Mouse (Mus musculus) left cerebral cortex, postnatal 36 days (tissue): ENCODE results near the gene Srrd. TPM values are rescaled to one million over a fixed set of nuclear protein-coding genes. Genes with fewer than 3 reads are reported as not detected.
"Not testable (repeated sequence)": the region's sequence is repeated elsewhere in the genome, so short reads cannot be mapped to it uniquely, and the experiment has no call there.

ENCODE experiments used
- DNase-seq, 2 experiments: peaks; one replicate each; pipeline ENCODE4 v3.0.0; 2021 to 2022; ENCODE audit warnings: low spot score in 2 of 2, mixed read lengths in 1 of 2
- intact Hi-C: fragments of 180-260 bp; cut with DNase I; formaldehyde crosslinking; loops from one replicate; pipeline ENCODE4 v1.15.1; 2025
- total RNA-seq, 2 experiments: library from RNA; stranded (reverse); gene quantifications; 2 replicates each; pipeline ENCODE4 v1.2.3; 2021

Srrd gene
- total RNA-seq, 2 experiments from 2014 or later: 26.5 to 29.7 TPM

DNA sequence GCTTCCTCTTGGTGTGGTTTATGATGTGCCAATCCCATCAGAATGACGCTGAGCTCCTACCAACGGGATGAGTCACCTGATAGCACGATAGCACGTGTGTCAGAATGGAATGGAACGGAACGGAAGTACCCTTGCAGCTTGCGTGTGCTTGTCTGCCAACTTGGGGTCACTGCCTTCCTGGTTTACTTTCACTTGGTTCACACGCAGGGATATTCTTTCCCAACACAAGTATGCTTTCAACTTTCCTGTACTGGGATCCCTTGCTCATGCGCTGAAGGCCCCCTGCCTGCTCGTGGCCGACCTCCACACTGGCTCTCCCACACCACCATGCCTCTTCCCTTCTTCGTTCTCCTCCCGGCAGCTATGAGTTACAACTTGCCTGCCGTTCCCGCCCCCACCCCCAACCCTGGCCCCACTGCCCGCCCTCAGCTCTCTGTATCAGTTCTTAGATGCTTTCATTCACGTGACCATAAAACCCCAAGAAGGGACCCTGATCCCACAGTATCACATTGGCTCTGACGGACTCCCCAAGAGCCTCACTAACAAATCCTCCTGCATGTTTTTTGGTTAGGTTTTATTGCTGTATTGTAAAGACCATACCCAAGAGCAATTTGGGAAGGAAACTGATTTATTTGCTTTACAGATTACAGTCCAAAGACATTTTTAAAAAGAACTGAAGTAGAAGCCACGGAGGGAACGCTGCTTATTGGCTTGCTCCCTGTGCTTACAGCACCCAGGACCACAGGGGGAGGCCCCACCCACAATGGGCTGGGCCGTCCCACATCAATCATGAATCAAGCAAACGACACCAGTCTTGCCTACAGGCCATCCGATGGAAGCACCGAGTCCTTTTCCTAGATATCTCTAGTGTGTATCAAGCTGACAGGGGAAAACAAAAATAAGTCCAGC lies 17.9 kb downstream of the Srrd start:
- DNase-seq: no peak
- intact Hi-C loops: loop anchor here (5.0 kb wide), 1 partner anchor 48 kb away; the partner anchor contains the start of gene Tpst2

DNA sequence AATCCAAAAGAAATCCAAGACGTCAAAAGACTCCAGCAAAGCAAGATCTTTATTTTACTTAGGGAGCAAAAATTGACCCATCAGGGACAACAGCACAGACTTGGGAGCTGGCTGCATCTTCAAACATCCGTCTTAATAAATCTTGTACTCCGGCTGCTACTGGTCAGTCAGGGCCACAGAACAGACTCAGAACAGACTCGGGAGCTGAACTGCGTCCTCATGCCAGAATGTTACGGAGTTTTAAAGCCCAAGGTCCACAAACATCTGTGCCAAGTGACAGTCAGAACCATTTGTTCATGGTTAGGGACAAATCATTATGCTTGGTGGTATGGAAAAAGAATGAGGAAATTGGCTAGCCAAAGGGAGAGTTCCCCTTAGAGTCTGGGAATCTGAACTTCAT lies 19.6 kb downstream of the Srrd start:
- intact Hi-C loops: loop anchor here (5.0 kb wide), 1 partner anchor 46 kb away; the partner anchor contains the start of gene Tpst2
- DNase-seq: no peak

DNA sequence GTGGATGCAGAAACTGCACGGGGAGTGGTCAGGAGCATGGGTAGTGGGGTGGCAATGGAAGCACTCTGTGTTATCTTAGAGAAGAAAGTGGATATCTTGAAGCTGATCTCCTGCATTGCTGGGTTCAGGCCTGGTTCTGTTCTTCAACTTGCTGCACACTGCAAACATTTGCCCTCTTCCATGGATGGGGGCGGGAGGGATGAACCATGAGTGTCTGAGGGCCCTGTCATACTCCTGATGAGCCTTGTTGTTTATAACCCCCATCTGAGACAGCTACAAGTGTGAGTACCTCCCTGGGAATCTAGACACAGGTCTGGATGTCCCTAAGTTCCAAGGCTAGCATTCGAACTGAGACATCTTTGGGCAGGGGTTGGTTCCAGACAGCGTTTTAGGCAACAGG lies 21.5 kb downstream of the Srrd start:
- intact Hi-C loops: loop anchor here (1.0 to 5.0 kb wide), 3 partner anchors 21 to 93 kb away; partner anchors contain the start of gene Tpst2
- no peak for DNase-seq

DNA sequence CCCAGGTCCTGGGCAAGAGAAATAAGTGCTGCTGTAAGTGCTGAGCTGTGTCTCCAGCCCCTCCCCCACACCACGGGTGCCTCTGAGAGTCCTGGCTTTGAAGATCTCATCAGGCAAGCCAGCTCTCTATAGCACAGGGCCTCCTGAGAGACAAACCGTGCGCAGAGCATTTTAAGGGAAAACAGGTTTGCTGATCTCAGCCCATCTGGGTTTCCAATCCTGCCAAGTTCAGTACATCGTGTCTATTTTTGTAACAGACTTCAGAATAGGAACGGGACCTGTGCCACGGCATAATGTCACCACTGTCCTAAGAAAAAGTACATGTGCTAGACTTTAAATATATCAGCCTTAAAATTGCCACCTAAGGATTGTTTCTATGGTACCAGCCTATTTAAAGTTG lies 21.9 kb downstream of the Srrd start:
- DNase-seq: peak; percentile 86 to 87
- intact Hi-C loops: loop anchor here (1.0 to 5.0 kb wide), 3 partner anchors 20 to 93 kb away; partner anchors contain the start of gene Tpst2

DNA sequence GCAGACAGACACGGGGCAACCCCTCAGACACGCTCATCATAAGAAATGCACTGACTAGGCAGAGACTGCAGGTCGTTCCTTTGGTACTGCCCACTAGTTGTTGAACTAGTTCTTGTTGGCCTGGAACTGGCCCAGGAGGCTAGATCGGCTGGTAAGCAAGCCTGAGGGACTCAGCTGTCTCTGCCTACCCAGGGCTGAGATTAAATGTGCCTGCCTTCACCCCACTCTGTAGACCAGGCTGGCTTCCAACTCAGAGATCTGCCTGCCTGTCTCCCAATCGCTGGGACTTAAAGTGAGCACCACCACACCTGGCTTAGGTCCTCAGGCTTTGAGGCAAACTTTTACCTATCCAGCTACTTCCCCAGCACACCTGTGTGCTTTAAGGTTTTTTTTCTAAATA lies 22.5 kb downstream of the Srrd start:
- DNase-seq: no peak
- intact Hi-C loops: loop anchor here (2.0 to 5.0 kb wide), 2 partner anchors 20 to 43 kb away; partner anchors contain the start of gene Tpst2

DNA sequence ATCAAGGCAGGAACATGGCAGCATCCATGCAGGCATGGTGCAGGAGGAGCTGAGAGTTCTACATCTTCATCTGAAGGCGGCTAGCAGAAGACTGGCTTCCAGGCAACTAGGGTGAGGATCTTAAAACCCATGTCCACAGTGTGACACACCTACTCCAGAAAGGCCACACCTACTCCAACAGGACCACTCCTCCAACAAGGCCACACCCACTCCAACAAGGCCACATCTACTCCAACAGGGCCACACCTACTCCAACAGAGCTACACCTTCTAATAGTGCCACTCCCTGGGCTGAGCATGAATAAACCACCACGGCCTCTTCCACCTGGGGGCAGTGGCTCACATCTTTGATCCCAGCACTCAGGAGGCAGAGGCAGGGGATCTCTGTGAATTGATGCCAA lies 23.5 kb downstream of the Srrd start:
- intact Hi-C loops, DNase-seq: not testable (repeated sequence)

DNA sequence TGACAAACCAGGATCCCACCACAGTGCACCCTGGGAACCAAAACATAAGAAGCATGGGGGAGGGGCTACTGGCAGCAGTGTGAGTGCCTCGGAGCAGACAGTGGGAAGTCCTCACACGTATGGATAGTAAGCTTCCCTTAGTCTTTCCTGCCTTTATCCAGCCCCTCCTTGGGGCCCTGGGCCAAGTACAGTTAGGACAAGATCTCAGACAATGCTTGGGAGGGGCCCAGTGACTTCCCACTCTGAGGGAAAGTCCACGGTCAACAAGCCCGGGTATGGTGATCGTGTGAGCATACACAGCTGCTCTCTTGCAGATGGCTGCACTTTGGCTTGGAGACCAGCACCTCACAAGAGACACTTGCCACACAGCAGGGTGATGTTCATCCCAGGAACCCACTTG lies 25.5 kb downstream of the Srrd start:
- intact Hi-C loops: no loop called here
- DNase-seq: no peak

DNA sequence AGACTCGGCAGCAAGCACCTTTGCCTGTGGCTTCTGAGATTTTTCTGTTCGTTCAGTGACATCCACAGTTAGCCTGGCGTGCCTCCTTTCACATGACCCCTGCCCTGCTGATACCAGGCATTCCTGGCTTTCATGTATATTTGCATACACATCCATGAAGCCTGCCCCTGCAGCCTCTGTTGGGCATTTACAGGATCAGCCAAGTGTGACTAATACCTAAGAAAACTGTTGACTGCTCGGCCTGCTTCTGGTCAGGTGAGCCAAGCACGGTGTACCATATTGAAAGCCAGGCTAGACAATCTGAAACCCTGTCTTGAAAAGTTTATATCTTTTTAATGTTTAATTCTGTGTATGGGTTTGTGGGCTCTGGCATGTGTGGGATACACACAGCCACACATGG lies 26.4 kb downstream of the Srrd start:
- intact Hi-C loops: no loop called here
- DNase-seq: no peak

DNA sequence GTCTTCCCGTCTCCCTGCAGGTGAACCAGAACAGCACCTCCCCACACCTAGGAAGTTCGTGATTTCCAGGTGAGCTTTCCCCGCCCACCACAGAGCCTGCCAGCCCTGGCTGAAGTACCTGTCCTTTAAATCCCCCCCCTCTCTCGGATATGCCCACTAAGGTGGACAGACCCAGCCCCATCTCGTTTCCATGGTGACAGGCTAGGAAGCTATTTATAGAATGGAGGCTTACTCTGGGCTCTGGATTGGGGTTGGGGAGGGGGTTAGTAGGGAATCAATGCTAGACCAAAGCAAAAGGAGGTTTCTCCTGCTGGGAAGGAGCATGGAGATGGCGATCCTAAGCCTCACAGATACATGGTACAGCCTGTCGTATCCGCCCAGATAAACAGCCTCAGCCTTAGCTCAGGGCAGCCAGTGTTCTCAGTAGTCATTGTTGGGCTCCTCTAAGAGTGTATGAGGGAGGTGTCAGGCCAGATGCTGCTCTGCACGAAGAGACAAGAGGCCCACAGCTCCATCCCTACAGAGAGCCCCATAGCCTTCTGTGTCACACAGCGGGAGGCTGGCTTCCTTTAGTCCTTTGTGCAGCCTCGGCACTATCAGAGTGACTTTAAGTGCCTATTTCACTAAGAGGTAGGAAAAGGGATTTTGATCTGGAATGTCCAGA lies 29.5 kb downstream of the Srrd start:
- DNase-seq: no peak
- intact Hi-C loops: no loop called here

DNA sequence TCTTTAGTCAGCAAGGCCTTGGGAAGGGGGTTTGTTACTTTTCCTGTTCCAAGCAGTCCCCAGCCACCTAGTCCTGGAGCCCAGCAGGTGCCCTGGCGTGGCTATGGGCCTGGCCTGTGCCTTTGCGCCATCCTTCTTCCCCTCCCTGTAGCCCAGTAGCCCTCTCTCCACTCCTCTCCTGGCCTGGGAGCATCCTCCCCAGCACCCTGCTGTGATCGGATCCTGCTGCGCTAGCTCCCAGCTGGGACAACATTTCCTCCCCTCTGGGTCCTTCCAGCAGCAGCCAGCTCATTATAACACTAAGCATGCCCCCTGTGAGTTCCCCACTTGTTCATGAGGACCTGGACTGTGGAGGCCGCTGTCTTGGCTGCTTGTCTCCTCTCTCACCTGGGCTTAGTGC lies 37.0 kb downstream of the Srrd start:
- intact Hi-C loops: no loop called here
- DNase-seq: no peak

DNA sequence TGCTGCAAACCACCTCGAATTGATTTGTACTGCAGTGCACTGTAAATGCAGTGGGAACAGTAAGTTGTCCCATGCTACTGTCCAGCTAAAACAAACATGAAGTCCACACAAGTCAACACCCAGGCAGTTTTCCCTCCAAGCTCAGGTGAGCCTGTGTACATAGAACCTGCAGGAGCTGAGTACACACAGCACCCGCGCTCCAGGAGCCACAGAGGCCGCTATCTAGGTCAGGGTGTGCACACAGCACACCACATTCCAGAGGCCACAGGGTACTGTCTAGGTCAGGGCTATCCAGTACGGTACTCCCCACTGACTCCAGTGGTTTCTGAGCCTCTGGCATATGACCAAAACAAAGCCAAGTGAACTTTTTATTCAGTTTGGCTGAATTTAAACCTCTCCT lies 40.5 kb downstream of the Srrd start:
- intact Hi-C loops: no loop called here

DNA sequence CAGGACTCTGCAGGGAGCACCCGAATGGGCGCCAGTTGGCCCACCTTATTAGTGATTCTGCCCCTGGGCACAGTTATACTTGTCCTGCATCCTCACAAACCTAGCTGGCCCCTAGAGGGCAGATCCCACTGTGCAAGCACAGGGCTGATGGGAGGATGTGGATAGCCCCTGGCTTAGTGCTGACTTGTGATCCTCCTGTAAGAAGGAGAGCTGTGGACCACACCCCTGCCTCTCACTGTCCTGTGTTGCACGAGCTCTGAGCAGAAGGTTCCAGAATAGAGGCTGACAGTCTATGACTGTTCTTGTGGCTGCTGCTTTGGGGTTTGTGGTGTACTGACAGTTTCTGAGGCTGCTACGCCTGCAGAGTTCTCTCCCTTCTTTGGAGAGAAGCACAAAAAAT lies 41.1 kb downstream of the Srrd start:
- no peak for DNase-seq
- intact Hi-C loops: loop anchor here (2.0 kb wide), 1 partner anchor 19 kb away; no protein-coding TSS in a partner anchor

More for the DNA sequence above, 40.5 kb downstream of the Srrd start:
- no peak for DNase-seq

DNA sequence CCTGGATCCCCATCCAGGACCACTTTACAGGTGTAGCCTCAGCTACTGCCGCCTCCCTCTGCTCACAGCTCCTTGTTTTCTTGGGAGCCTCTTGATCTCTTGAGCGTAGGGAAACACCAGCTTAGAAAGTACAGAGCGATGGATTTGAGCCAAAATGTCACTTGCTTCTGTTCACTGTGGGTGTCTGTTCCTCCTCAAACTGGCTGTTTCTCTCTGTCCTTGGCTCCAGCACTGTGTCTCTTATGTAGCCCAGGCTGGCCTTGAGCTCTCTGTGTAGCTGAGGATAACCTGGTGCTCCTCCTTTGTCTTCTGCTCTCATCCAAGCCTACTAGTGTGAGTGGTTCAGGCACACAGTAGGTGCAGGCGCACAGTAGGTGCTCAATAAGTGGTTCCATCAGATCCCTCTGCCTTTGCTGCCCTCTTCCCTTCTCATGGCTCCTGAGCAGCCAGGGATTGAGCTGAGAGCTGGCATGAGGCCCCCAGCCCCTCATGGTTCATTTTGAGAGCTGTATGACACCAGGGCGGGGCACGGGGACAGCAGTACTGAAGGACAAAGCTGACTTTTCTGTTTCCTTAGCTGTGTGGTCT lies 42.0 kb downstream of the Srrd start:
- intact Hi-C loops: loop anchor here (2.0 kb wide), 1 partner anchor 20 kb away; no protein-coding TSS in a partner anchor
- no peak for DNase-seq

DNA sequence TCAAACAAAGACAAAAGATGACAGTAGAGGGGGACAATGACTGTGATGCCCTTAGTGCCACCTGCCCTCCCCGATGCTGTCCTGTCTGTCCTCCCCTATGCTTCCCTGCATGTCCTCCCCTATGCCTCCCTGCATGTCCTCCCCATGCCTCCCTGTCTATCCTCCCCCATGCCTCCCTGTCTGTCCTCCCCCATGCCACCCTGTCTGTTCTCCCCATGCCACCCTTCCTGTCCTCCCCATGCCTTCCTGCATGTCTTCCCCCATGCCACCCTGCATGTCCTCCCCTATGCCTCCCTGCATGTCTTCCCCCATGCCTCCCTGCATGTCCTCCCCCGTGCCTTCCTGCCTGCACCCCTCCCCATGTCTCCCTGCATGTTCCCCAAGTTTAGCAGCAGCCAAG lies 42.7 kb downstream of the Srrd start:
- no peak for DNase-seq
- intact Hi-C loops: loop anchor here (2.0 kb wide), 1 partner anchor 21 kb away; no protein-coding TSS in a partner anchor

DNA sequence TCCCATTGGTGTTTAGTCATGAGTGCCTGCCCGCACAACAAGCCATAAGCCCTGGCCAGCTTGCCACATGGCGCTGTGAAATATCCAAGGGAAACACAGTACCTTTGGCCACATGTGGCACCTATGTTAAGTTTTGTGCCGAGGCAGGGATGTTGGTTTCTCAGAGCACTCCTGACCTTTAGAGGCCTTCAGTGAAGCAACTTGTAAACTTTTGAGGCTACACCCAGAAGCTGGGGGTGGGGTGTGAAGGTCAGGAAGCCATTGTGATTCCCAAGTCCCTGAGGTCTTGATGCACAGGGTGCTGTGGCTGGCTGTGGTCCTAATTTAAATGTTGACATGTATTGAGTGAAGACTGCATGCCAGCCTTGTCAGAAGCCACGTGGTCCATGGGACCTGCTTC lies 43.4 kb downstream of the Srrd start:
- intact Hi-C loops: no loop called here

DNA sequence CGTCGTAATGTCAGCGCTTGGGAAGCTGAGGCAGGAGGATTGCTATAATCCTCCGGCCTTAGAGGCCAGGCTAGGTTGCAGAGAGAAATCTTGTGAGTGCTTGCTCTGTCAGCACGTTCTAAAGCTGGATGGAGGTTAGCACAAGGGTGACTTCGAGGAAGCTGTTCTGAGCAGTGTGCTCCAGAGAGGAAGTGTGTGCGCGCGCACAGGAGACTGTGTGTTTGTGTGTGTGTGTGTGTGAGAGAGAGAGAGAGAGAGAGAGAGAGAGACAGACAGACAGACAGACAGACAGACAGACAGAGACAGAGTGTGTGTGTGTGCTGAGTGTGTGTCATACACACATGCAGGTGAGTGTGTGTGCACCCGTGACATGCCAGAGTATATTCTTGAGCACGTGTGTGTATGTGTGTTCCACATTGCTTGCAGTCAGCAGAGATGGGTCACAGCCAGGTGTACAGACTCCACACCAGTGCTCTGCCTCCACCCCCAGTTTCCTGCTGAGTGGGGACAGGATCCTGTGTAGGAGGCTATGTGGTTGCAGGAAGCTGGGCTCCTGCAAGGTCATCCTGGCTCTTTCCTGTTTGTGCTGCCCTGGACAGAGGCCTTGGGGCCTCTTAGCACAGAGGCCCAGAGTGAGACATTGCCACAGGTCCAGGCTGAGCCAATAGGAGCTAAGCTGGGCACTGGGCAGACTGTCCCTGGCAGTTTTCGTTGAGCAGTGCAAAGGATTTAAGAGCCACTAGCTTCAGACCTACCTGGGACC lies 44.4 kb downstream of the Srrd start:
- no peak for DNase-seq
- intact Hi-C loops: no loop called here

More for the DNA sequence above, 43.4 kb downstream of the Srrd start:
- no peak for DNase-seq

DNA sequence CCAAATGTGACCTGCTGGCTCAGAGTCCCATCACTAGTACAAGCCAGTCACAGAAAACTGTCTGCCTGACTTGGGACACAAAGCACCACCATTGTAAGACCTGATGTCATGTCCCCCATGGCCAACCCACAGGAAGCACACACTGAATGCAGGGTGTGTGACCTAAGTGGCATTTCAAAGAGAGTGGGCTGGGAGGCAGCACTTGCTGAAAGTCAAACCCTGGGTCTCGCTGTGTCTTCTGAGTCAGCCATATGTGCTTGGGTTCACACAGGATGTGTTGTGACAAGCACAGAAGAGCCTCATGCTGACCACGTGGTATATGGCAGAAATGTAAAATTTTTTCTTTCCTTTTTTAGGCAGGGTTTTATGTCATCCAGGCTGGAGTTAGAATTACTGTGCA lies 45.6 kb downstream of the Srrd start:
- no peak for DNase-seq
- intact Hi-C loops: no loop called here

DNA sequence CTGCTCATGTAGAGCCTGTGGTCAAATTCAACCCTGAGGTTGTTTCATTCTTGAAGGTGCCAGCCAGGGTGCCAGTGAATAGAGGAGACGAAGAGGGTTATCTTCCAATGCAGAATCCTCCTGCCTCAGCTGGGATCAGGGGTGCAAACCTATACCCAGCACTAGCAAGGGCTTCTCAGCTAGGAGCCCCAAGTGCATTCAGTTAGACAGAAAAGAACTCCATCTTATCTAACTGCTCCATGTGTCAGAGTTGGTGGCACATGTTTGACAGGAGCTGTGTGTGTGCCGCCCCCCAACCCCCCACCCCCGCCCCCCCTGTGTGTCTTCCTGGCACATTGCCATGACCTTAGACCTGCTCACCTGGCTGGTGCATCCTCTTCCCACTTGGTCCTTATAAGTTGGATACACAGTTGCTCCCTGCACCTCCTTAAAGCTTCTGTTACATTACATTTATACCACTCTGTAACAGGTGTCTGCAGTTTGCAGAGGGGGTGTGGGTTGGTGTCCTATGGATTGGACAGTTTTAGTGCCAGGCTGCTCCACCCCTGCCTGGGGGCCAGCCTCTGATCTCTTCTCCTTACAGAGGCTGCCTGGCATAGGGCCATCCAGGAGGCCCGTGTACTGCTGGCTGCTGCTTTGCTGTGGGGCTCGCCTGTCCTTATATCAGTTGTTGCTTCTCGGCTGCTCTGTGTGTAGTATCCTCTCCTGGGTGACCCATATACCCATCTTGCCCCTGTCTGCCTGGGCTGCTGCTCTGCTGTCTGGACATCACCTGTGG lies 46.2 kb downstream of the Srrd start:
- DNase-seq: no peak
- intact Hi-C loops: no loop called here

DNA sequence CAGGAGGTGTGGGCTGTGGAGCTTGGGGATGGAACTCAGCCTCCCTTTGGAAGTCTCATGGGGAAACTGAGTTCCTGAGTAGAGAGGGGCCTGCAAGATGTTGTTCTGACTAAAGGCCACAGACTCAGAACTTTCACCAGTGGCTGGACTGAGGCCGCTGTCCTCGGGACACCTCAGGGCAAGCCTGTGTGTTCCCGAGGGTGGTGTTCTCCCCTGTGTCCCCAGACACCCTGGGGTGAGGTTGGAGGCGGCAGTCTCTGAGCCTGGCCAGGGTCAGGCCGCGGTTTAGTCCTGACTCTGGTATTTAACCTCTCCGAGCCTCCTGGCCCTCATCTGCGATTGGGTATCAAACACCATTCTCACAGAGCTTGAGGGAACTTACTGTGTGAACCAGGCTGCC lies 47.3 kb downstream of the Srrd start:
- intact Hi-C loops: no loop called here

More for the DNA sequence above, 47.3 kb downstream of the Srrd start:
- no peak for DNase-seq
